Mouse (Mus musculus) CD4-positive naive resting alpha-beta T cell, adult 76 days (primary cell): Measurements from ENCODE around the gene Araf. TPM values are rescaled to one million over a fixed set of nuclear protein-coding genes. Genes with fewer than 3 reads are reported as not detected.

Experiments
- total RNA-seq: library from RNA; stranded (reverse); gene quantifications from one replicate; pipeline ENCODE4 v1.2.4, GENCODE M21; 2023

The Araf gene
- 155 TPM for total RNA-seq

GRCm38 (mm10) chrX:20797681-20798080 is at the start of gene Araf:
Gene Araf, plus strand, starts transcription at chrX:20797814.

GRCm38 (mm10) chrX:20869962-20870513 is 72.4 kb downstream of the Araf start, which contains the start of gene Timp1:
Gene Timp1, plus strand, starts transcription at chrX:20870166.

Other genes starting within 250 kb of the Araf start
- gene Rgn, start 248.0 kb upstream of the Araf start, total RNA-seq: not detected
- 39.2 TPM for gene Rbm10, start 180.3 kb upstream of the Araf start, total RNA-seq
- gene Ndufb11, start 180.2 kb upstream of the Araf start, total RNA-seq: 114 TPM
- gene Uba1, start 139.5 kb upstream of the Araf start, total RNA-seq: 178 TPM
- gene Cdk16, start 109.9 kb upstream of the Araf start, total RNA-seq: 74.2 TPM
- 13.4 TPM for gene Usp11, start 93.9 kb upstream of the Araf start, total RNA-seq
- gene Timp1, start 72.4 kb downstream of the Araf start, total RNA-seq: 0.97 TPM
- gene Syn1, start 123.2 kb downstream of the Araf start, total RNA-seq: not detected
- 22.7 TPM for gene Cfp, start 133.7 kb downstream of the Araf start, total RNA-seq
- 17.1 TPM for gene Elk1, start 152.8 kb downstream of the Araf start, total RNA-seq
- 39.2 TPM for gene Uxt, start 164.2 kb downstream of the Araf start, total RNA-seq